Mouse (Mus musculus) olfactory bulb, adult 2 months (tissue): ENCODE results near the gene Defb47.

ENCODE experiments used
- CTCF ChIP-seq: fragments of 200-500 bp; IDR thresholded peaks from 2 replicates; pipeline ENCODE4 v1.5.1; 2012; ENCODE audit warnings: low read depth, mild to moderate bottlenecking, low read length, moderate library complexity; ENCODE audit not compliant: insufficient read depth
- POLR2A ChIP-seq: fragments of 200-500 bp; IDR thresholded peaks from 2 replicates; pipeline ENCODE4 v1.6.1; 2012; ENCODE audit warnings: mild to moderate bottlenecking, low read depth, low read length, moderate library complexity; ENCODE audit not compliant: insufficient read depth

GRCm38 (mm10) chr14:62984410-62984809 is 13.5 kb upstream of the Defb47 start, which contains the start of gene Defb48:
- TF ChIP-seq CTCF (no peak), POLR2A (no peak)
